Mouse (Mus musculus): Measurements from ENCODE around the gene Gfral.

Gene Gfral

GRCm38 (mm10) chr9:76213557-76213956 lies at the start of gene Gfral:
Gene Gfral (minus strand): TSS chr9:76213657.
- in situ Hi-C loops (cut with MseI, MboI) = no loop called here

- in situ Hi-C loops (cut with MseI, MboI) = no loop called here
Measured at GRCm38 (mm10) chr9:76257731-76258130, 44.3 kb upstream of the Gfral start.

DNA sequence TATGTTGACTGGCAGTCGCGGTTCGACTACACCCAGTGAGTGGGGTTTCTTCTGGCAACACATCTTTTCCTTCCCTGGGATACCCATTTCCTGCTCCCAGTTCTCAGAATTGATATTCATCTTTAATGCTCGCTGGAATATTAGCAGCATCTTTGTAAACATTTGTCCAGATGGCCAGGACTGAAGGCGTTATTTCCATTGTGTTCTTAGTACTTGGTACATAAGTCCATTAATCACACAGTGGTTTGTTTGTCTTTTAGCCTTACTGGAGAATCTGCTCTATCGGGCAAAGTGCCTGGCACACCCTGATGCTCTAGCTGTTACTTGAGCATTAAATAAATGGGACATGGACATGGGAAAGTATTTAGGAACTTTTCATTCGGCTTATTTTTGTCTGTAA lies 39.1 kb upstream of the Gfral start:
- in situ Hi-C loops (cut with MseI, MboI) = no loop called here

- in situ Hi-C loops (cut with MseI, MboI) = no loop called here
Measured at GRCm38 (mm10) chr9:76252109-76252508, 38.7 kb upstream of the Gfral start.

- in situ Hi-C loops (cut with MseI, MboI) = no loop called here
Measured at GRCm38 (mm10) chr9:76242322-76242721, 28.9 kb upstream of the Gfral start.

GRCm38 (mm10) chr9:76237946-76238345 lies 24.5 kb upstream of the Gfral start:
- in situ Hi-C loops (cut with MseI, MboI) = loop anchor here (10.0 kb wide), 2 partner anchors 473 to 483 kb away; no protein-coding TSS in a partner anchor

- in situ Hi-C loops (cut with MseI, MboI) = loop anchor here (10.0 kb wide), 2 partner anchors 472 to 482 kb away; no protein-coding TSS in a partner anchor
Measured at GRCm38 (mm10) chr9:76237243-76237642, 23.8 kb upstream of the Gfral start.

DNA sequence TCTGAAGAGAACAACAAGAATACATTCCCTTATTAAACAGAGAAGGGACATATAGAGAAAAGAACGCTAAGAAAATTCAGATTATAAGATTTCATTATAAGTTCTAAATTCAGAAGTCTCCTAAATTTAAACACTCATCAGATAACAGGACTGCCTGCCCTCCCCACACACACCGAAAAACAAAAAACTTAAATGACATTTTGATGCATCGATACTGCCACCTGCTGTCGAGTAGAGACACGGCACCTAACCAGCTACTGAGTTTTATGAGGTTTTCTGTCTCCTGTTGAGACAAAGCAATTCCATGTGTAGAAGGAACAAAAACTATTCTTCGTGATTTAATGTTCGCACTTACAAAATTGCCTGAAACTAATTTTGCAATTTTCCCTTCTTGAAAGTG lies 23.2 kb upstream of the Gfral start:
- in situ Hi-C loops (cut with MseI, MboI) = loop anchor here (10.0 kb wide), 2 partner anchors 472 to 482 kb away; no protein-coding TSS in a partner anchor

- in situ Hi-C loops (cut with MseI, MboI) = loop anchor here (10.0 kb wide), 2 partner anchors 471 to 481 kb away; no protein-coding TSS in a partner anchor
Measured at GRCm38 (mm10) chr9:76235945-76236503, 22.6 kb upstream of the Gfral start.

GRCm38 (mm10) chr9:76234899-76235298 lies 21.4 kb upstream of the Gfral start:
- in situ Hi-C loops (cut with MseI, MboI) = loop anchor here (10.0 kb wide), 2 partner anchors 470 to 480 kb away; no protein-coding TSS in a partner anchor

GRCm38 (mm10) chr9:76230400-76230799 lies 16.9 kb upstream of the Gfral start:
- in situ Hi-C loops (cut with MseI, MboI) = loop anchor here (10.0 kb wide), 2 partner anchors 466 to 476 kb away; no protein-coding TSS in a partner anchor

GRCm38 (mm10) chr9:76217178-76217975 lies 3.9 kb upstream of the Gfral start:
- in situ Hi-C loops (cut with MseI, MboI) = no loop called here

- in situ Hi-C loops (cut with MseI, MboI) = no loop called here
Measured at GRCm38 (mm10) chr9:76214678-76215077, 1.2 kb upstream of the Gfral start.

DNA sequence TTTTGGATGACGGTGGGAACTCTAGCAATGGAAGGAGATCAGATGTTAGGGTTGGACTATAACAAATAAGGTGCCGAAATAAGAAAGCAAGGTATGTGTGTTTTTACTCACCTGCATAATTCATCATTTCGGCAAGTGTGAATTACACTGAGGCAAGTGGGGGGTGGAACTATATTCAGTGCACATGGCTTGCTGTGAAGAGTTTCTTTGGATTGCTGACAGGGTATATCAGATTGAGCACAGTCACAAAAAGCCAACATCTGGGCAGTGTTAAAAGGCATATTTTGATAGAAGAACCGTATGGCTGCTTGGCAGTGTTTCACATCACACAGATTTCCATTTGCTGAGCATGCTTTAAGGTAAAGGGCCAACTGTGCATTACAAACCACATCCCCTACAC lies 16.5 kb downstream of the Gfral start:
- in situ Hi-C loops (cut with MseI, MboI) = no loop called here

GRCm38 (mm10) chr9:76179221-76179620 lies 34.2 kb downstream of the Gfral start:
- in situ Hi-C loops (cut with MseI, MboI) = no loop called here

GRCm38 (mm10) chr9:76172686-76173295 lies 40.7 kb downstream of the Gfral start:
- in situ Hi-C loops (cut with MseI, MboI) = no loop called here

- in situ Hi-C loops (cut with MseI, MboI) = no loop called here
Measured at GRCm38 (mm10) chr9:76168355-76168754, 45.1 kb downstream of the Gfral start.

GRCm38 (mm10) chr9:76162446-76162845 lies 51.0 kb downstream of the Gfral start:
- in situ Hi-C loops (cut with MseI, MboI) = no loop called here

DNA sequence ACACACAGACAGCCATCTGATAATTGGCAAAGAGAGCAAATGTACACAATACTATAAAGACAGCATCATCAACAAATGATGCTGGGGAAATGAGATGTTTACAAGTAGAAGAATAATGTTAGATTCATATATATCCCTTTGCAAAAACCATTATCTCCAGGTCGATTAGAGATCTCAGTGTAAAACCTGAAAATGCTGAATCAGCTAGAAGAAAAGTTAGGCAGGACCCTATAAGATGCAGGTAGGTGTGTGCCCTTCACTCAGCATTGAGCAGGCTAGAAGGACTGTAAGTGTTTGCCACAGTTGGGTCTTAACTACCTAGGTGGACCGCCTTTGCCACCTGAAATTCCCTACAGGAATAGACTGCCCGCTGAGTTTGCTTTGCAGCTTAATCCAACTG lies 67.9 kb downstream of the Gfral start:
- in situ Hi-C loops (cut with MseI, MboI) = no loop called here

- in situ Hi-C loops (cut with MseI, MboI) = loop anchor here in 1 of 2 experiments (10.0 kb wide), 1 partner anchor 374 kb away; no protein-coding TSS in a partner anchor
Measured at GRCm38 (mm10) chr9:76138378-76139109, 74.9 kb downstream of the Gfral start.

GRCm38 (mm10) chr9:76134042-76134441 lies 79.4 kb downstream of the Gfral start:
- in situ Hi-C loops (cut with MseI, MboI) = loop anchor here in 1 of 2 experiments (10.0 kb wide), 1 partner anchor 369 kb away; no protein-coding TSS in a partner anchor
